In the genomic region with DNA sequence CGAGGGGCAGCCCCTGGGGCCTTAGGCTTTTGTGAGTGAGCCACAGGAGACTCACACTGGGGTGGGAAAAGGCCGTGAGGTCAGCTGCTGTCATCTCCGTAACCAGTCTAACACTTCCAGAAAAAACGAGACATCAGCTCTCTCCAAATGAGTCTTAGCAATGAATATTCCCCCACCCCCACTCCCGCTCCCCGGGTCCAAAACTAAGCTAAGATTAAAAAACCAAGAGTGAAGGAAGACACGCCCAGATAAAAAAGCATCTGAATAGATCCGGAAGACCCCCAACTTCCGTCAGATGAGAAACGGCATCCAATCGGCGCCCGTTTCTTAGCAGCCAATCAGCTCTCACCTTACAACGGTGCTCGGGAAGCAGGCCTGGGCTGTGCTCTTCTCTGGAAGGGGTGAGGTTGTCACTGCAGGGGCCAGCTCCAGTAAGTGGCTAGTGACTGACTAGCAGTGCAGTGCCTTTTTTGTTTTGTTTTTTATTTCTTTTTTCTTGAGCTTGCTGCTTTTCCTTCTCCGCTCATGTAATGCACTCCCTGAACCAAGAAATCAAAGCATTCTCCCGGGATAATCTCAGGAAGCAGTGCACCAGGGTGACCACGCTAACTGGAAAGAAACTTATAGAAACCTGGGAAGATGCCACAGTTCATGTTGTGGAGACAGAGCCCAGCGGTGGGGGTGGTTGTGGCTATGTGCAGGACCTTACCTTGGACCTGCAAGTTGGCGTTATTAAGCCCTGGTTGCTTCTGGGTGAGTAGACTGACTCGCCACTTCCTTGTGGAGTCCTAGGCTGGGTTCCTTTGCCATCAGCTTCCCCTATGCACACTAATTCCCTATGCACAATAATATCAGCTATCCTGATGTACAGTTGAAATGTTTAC, we compare ENCODE assay signal across 1 mouse cellular context.
TF ChIP-seq lines count a peak whose summit lies in the region.

TSS of gene Dusp19 (plus strand) at position 192 of the 884 bp plus-strand sequence.
TSS of gene Nup35 (plus strand) at position 383 of the 884 bp plus-strand sequence.

TF ChIP-seq in CH12.LX, 34 proteins besides CTCF, POLR2A, EP300 and RAD21 (continued from another document):
- TF ChIP-seq POLR2AphosphoS2 (IDR thresholded peaks at IDR 0.05; ENCODE audit: low read depth, low read length) (peak; percentile 55; the same call in 1 of the 2 replicates), GABPA (IDR thresholded peaks at IDR 0.05; ENCODE audit: insufficient replicate concordance, low read depth, low read length) (peak; percentile 47; the same call in 1 of the 2 replicates), MAZ (IDR thresholded peaks at IDR 0.05; ENCODE audit: low read depth, low read length) (peak; percentile 75), ETS1 (conservative IDR thresholded peaks at IDR 0.05; ENCODE audit: low read depth, low read length) (no peak; the same call in 1 of the 2 replicates), PAX5 (IDR thresholded peaks at IDR 0.05; ENCODE audit: low read length) (no peak), MYC (IDR thresholded peaks at IDR 0.05; ENCODE audit: low read depth, low read length) (peak; percentile 52; the same call in 1 of the 2 replicates), CHD1 (IDR thresholded peaks at IDR 0.05; ENCODE audit: low read depth, low read length) (0 out of 2 replicates have a peak, but pooled peaks have one; percentile 35), SIN3A (IDR thresholded peaks at IDR 0.05; ENCODE audit: low read length) (peak; percentile 68; the same call in 1 of the 2 replicates), KAT2A (IDR thresholded peaks at IDR 0.05; ENCODE audit: insufficient replicate concordance, low read length) (peak; percentile 77; the same call in 1 of the 2 replicates), JUN (IDR thresholded peaks at IDR 0.05; ENCODE audit: insufficient read depth, low read depth, low read length) (no peak), RCOR1 (conservative IDR thresholded peaks at IDR 0.05; ENCODE audit: low read depth, low read length) (0 out of 2 replicates have a peak, but pooled peaks have one; percentile 29), BHLHE40 (IDR thresholded peaks at IDR 0.05; ENCODE audit: low read depth, low read length) (peak; percentile 53; the same call in 1 of the 2 replicates), MXI1 (IDR thresholded peaks at IDR 0.05; ENCODE audit: low read depth, low read length) (peak; percentile 71; the same call in 1 of the 2 replicates), ZMIZ1 (IDR thresholded peaks at IDR 0.05; ENCODE audit: low read depth, low read length) (peak; percentile 90), MEF2A (IDR thresholded peaks at IDR 0.05; ENCODE audit: borderline replicate concordance, low read depth, low read length) (no peak), ZNF384 (IDR thresholded peaks at IDR 0.05; ENCODE audit: low read depth, low read length) (peak; percentile 64; the same call in 1 of the 2 replicates), JUND (conservative IDR thresholded peaks at IDR 0.05; ENCODE audit: low read depth, low read length) (0 out of 2 replicates have a peak, but pooled peaks have one; percentile 24), TCF12 (IDR thresholded peaks at IDR 0.05; ENCODE audit: low read depth, low read length) (peak; percentile 80), ELF1 (IDR thresholded peaks at IDR 0.05; ENCODE audit: low read depth, low read length) (peak; percentile 92), IRF4 (IDR thresholded peaks at IDR 0.05; ENCODE audit: low read depth, low read length) (peak; percentile 30; the same call in 1 of the 2 replicates)
